Mouse (Mus musculus): ENCODE data around the gene Bicral. TPM values are rescaled to one million over a fixed set of nuclear protein-coding genes. Genes with fewer than 3 reads are reported as not detected.
A peak's percentile ranks its signal among the peaks of the same experiment; 100 is the strongest.

Gene Bicral
- polyA plus RNA-seq, 1 experiment from 2014 or later: 5.3 TPM

DNA sequence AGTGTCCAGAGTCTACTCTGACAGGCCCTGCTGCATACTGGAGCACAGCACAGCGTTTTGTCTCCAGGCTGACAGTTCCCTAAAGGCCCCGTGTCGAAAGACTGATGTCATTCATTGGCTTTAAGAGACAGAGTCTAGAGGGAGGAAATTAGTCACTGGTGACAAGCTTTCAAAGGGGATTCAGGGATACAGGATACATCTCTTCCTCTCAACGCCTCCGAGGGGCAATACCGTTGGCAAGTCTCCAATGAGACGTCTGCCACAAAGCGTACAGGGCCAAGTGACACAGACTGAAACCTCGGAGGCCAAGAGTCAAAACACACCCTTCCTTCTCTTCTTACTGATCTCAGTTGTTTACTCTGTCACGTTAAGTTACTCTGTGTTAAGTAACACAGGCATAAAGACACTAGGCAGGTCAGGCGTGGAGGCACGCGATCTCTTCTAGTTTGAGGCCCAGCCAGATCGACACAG, 21.6 kb upstream of the Bicral start:
- Histone ChIP-seq H3K9ac (ENCODE audit: low read depth, low read length) (no peak overlapping the region), H3K27ac (replicated peaks; ENCODE audit: low read depth, low read length) (no peak overlapping the region), H3K27me3 (replicated peaks; ENCODE audit: control insufficient read depth, insufficient read depth, low read length) (no peaks in the 10 kb centered on the region), H3K4me1 (ENCODE audit: control insufficient read depth, insufficient read depth, low read length) (no peaks in the 10 kb centered on the region), H3K36me3 (ENCODE audit: control insufficient read depth, insufficient read depth, low read length) (no peaks in the 10 kb centered on the region), H3K9me3 (ENCODE audit: control insufficient read depth, low read length) (no peaks in the 10 kb centered on the region), H3K4me3 (ENCODE audit: low read depth, low read length) (no peak overlapping the region), H3K4me2 (ENCODE audit: low read depth, low read length) (no peak overlapping the region)
- 25% methylated on average over 14 of the region's 14 CpGs for WGBS
- DNase-seq (ENCODE audit: low spot score) (peak; percentile 78), ATAC-seq (ENCODE audit: low read depth) (peak; percentile 47)

- DNase-seq (ENCODE audit: low spot score): no peak
- Histone ChIP-seq H3K27ac (replicated peaks; ENCODE audit: low read depth, low read length) (no peak overlapping the region), H3K4me1 (ENCODE audit: control insufficient read depth, insufficient read depth, low read length) (no peaks in the 10 kb centered on the region), H3K27me3 (replicated peaks; ENCODE audit: control insufficient read depth, insufficient read depth, low read length) (no peaks in the 10 kb centered on the region), H3K4me2 (ENCODE audit: low read depth, low read length) (no peak overlapping the region), H3K36me3 (ENCODE audit: control insufficient read depth, insufficient read depth, low read length) (no peaks in the 10 kb centered on the region), H3K4me3 (ENCODE audit: low read depth, low read length) (no peak overlapping the region), H3K9ac (ENCODE audit: low read depth, low read length) (no peak overlapping the region), H3K9me3 (ENCODE audit: control insufficient read depth, low read length) (no peaks in the 10 kb centered on the region)
- 92% methylated on average over 5 of the region's 5 CpGs for WGBS
- no peak for ATAC-seq (ENCODE audit: low read depth)
These were observed 18.8 kb upstream of the Bicral start for GRCm38 (mm10) chr17:46877061-46877460.

DNA sequence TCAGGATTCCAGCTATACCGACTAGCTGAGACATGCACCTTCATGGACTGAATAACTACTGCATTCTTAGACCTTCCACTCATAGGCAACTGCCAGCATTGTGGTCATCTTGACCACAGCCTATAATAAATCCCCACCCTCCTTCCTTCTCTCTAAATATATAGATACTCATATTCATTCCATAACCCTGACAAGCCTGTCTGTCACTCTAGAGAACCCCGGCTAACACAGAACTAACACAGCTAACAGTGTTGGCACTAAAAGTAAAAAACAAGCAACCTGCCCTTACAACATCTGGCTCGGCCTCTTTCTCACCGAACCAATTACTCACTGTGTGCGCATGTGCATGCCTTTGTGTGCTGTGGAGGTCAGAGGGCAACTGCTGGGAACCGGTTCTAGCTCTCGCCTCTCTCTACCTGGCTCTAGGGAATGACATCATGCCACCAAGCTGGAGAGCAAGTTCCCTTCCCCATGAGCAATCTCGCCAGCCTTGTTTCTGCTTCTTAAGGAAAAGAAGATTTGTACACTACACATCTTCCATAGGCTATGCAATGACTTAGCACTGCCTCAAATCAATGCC, 18.2 kb upstream of the Bicral start:
- Histone ChIP-seq H3K9ac (ENCODE audit: low read depth, low read length) (no peak overlapping the region), H3K27me3 (replicated peaks; ENCODE audit: control insufficient read depth, insufficient read depth, low read length) (no peaks in the 10 kb centered on the region), H3K4me2 (ENCODE audit: low read depth, low read length) (no peak overlapping the region), H3K9me3 (ENCODE audit: control insufficient read depth, low read length) (no peaks in the 10 kb centered on the region), H3K36me3 (ENCODE audit: control insufficient read depth, insufficient read depth, low read length) (no peaks in the 10 kb centered on the region), H3K4me3 (ENCODE audit: low read depth, low read length) (no peak overlapping the region), H3K27ac (replicated peaks; ENCODE audit: low read depth, low read length) (no peak overlapping the region), H3K4me1 (ENCODE audit: control insufficient read depth, insufficient read depth, low read length) (no peaks in the 10 kb centered on the region)
- no peak for DNase-seq (ENCODE audit: low spot score)
- 41% methylated on average over 8 of the region's 8 CpGs for WGBS
- no peak for ATAC-seq (ENCODE audit: low read depth)

DNA sequence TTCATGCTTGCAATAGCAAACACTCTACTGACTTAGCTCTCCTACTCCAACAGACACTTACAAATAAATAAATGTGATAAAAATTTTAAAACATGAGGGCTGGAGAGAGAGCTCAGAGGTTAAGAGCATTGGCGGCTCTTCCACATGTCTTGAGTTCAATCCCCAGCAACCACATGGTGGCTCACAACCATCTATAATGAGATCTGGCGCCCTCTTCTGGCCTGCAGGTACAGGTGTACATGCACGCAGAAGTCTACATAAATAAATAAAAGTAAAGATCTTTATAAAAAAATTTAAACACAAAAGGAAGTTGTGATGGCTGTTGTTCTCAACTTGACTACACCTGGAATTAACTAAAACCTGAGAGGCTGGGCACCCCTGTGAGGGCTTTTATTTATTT, 17.3 kb upstream of the Bicral start:
- Histone ChIP-seq H3K4me2 (ENCODE audit: low read depth, low read length) (no peak overlapping the region), H3K27me3 (replicated peaks; ENCODE audit: control insufficient read depth, insufficient read depth, low read length) (no peaks in the 10 kb centered on the region), H3K9ac (ENCODE audit: low read depth, low read length) (no peak overlapping the region), H3K27ac (replicated peaks; ENCODE audit: low read depth, low read length) (no peak overlapping the region), H3K9me3 (ENCODE audit: control insufficient read depth, low read length) (no peaks in the 10 kb centered on the region), H3K4me1 (ENCODE audit: control insufficient read depth, insufficient read depth, low read length) (no peaks in the 10 kb centered on the region), H3K36me3 (ENCODE audit: control insufficient read depth, insufficient read depth, low read length) (no peaks in the 10 kb centered on the region), H3K4me3 (ENCODE audit: low read depth, low read length) (no peak overlapping the region)
- ATAC-seq (ENCODE audit: low read depth) (no peak), DNase-seq (ENCODE audit: low spot score) (no peak)
- WGBS: 79% methylated on average over 3 of the region's 3 CpGs

DNA sequence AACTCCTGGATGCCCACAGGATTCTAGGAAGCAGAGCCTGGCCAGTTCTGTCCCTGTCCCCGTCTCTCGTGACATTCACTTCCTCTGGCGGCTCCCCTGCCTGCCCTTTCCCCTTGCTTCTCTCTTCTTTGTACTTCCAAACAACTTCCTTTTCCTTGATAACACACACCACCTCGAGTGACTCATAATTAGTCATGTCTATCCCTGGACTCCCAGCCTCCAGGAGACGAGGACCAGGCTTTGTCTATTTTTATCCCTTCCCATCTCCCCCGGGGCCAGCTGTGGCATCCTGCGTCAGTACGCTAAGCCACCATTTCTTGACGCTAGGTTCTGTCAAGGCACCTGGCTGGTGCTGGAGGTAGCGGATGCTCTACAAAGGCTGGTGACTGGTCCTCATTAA, 15.9 kb upstream of the Bicral start:
- no peaks in the 10 kb centered on the region for H3K27me3 ChIP-seq (replicated peaks; ENCODE audit: control insufficient read depth, insufficient read depth, low read length)
- no peak overlapping the region for H3K9ac ChIP-seq (ENCODE audit: low read depth, low read length)
- H3K36me3 ChIP-seq (ENCODE audit: control insufficient read depth, insufficient read depth, low read length): no peaks in the 10 kb centered on the region
- no peak overlapping the region for H3K4me3 ChIP-seq (ENCODE audit: low read depth, low read length)
- no peaks in the 10 kb centered on the region for H3K9me3 ChIP-seq (ENCODE audit: control insufficient read depth, low read length)
- ATAC-seq (ENCODE audit: low read depth): peak; percentile 28; the same call in 1 of the 2 replicates
- WGBS: 35% methylated on average over 10 of the region's 10 CpGs
- no peak overlapping the region for H3K4me2 ChIP-seq (ENCODE audit: low read depth, low read length)
- no peaks in the 10 kb centered on the region for H3K4me1 ChIP-seq (ENCODE audit: control insufficient read depth, insufficient read depth, low read length)
- H3K27ac ChIP-seq (replicated peaks; ENCODE audit: low read depth, low read length): no peak overlapping the region; the same call in 1 of the 2 replicates
- DNase-seq (ENCODE audit: low spot score): peak; percentile 65

DNA sequence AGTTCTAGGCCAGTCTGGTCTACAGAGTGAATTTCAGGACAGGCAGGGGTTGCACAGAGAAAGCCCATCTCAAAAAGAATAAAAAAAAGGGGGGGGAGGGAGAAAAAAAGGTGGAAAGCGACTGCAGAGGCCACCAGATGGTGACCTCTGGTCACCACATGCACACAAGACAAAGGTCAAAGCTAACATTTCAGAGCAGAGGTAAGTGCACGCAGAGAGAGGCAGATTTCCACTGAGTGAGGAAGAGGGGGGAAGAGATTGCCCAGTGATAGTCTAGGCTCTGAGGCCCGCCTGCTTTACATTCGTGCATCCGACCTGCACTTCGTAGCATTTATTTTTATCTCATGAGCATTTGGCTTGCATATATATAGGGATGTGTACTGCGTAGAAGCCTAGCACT, 14.5 kb upstream of the Bicral start:
- 74% methylated on average over 7 of the region's 7 CpGs for WGBS

GRCm38 (mm10) chr17:46870913-46871312, 12.6 kb upstream of the Bicral start:
- H3K9me3 ChIP-seq (ENCODE audit: control insufficient read depth, low read length): no peaks in the 10 kb centered on the region
- H3K27ac ChIP-seq (replicated peaks; ENCODE audit: low read depth, low read length): no peak overlapping the region
- no peak for ATAC-seq (ENCODE audit: low read depth)
- H3K4me3 ChIP-seq (ENCODE audit: low read depth, low read length): no peak overlapping the region
- WGBS: 38% methylated on average over 1 of the region's 1 CpGs
- no peak overlapping the region for H3K9ac ChIP-seq (ENCODE audit: low read depth, low read length)
- H3K4me2 ChIP-seq (ENCODE audit: low read depth, low read length): no peak overlapping the region
- H3K36me3 ChIP-seq (ENCODE audit: control insufficient read depth, insufficient read depth, low read length): no peaks in the 10 kb centered on the region
- H3K27me3 ChIP-seq (replicated peaks; ENCODE audit: control insufficient read depth, insufficient read depth, low read length): no peaks in the 10 kb centered on the region
- DNase-seq (ENCODE audit: low spot score): no peak
- no peaks in the 10 kb centered on the region for H3K4me1 ChIP-seq (ENCODE audit: control insufficient read depth, insufficient read depth, low read length)

More for the DNA sequence above, 14.5 kb upstream of the Bicral start:
- no peaks in the 10 kb centered on the region for H3K9me3 ChIP-seq (ENCODE audit: control insufficient read depth, low read length)
- no peaks in the 10 kb centered on the region for H3K4me1 ChIP-seq (ENCODE audit: control insufficient read depth, insufficient read depth, low read length)
- no peak overlapping the region for H3K9ac ChIP-seq (ENCODE audit: low read depth, low read length)
- no peak overlapping the region for H3K4me2 ChIP-seq (ENCODE audit: low read depth, low read length)
- no peaks in the 10 kb centered on the region for H3K36me3 ChIP-seq (ENCODE audit: control insufficient read depth, insufficient read depth, low read length)
- DNase-seq (ENCODE audit: low spot score) (no peak), ATAC-seq (ENCODE audit: low read depth) (no peak)
- no peak overlapping the region for H3K27ac ChIP-seq (replicated peaks; ENCODE audit: low read depth, low read length)
- no peak overlapping the region for H3K4me3 ChIP-seq (ENCODE audit: low read depth, low read length)
- H3K27me3 ChIP-seq (replicated peaks; ENCODE audit: control insufficient read depth, insufficient read depth, low read length): no peaks in the 10 kb centered on the region

GRCm38 (mm10) chr17:46870204-46870798, 12.0 kb upstream of the Bicral start:
- Histone ChIP-seq H3K9me3 (ENCODE audit: control insufficient read depth, low read length) (no peaks in the 10 kb centered on the region), H3K27me3 (replicated peaks; ENCODE audit: control insufficient read depth, insufficient read depth, low read length) (no peaks in the 10 kb centered on the region), H3K9ac (ENCODE audit: low read depth, low read length) (no peak overlapping the region), H3K4me1 (ENCODE audit: control insufficient read depth, insufficient read depth, low read length) (no peaks in the 10 kb centered on the region), H3K27ac (replicated peaks; ENCODE audit: low read depth, low read length) (no peak overlapping the region), H3K36me3 (ENCODE audit: control insufficient read depth, insufficient read depth, low read length) (no peaks in the 10 kb centered on the region), H3K4me3 (ENCODE audit: low read depth, low read length) (no peak overlapping the region), H3K4me2 (ENCODE audit: low read depth, low read length) (no peak overlapping the region)
- DNase-seq (ENCODE audit: low spot score) (no peak), ATAC-seq (ENCODE audit: low read depth) (no peak)
- 84% methylated on average over 5 of the region's 5 CpGs for WGBS

DNA sequence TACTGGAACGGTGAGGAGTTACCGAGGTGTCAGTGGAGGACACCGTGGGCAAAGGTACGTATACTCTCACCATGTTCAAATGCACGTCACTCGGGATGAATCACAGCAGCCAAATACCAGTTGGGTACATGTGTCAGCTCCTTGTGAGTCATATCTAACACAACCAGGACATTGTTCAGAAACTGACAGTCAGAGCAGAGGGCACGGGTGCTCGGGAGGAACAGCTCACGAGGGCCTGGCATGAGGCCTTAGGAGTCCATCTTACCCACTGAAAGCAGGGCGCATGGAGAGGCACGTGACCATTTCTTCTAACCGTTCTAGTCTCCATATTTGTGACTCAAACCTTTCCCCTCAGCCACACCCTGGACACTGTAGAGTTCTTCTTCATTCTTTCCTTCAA, 8.6 kb upstream of the Bicral start:
- Histone ChIP-seq H3K4me1 (ENCODE audit: control insufficient read depth, insufficient read depth, low read length) (no peaks in the 10 kb centered on the region), H3K4me3 (ENCODE audit: low read depth, low read length) (no peak overlapping the region), H3K4me2 (ENCODE audit: low read depth, low read length) (no peak overlapping the region), H3K27ac (replicated peaks; ENCODE audit: low read depth, low read length) (no peak overlapping the region), H3K27me3 (replicated peaks; ENCODE audit: control insufficient read depth, insufficient read depth, low read length) (no peaks in the 10 kb centered on the region), H3K9me3 (ENCODE audit: control insufficient read depth, low read length) (no peaks in the 10 kb centered on the region), H3K9ac (ENCODE audit: low read depth, low read length) (no peak overlapping the region), H3K36me3 (ENCODE audit: control insufficient read depth, insufficient read depth, low read length) (no peaks in the 10 kb centered on the region)
- WGBS: 93% methylated on average over 12 of the region's 12 CpGs
- no peak for DNase-seq (ENCODE audit: low spot score)
- ATAC-seq (ENCODE audit: low read depth): no peak

Data from embryonic facial prominence, embryonic 14.5 days (tissue).